Mouse (Mus musculus): ENCODE measurements around the gene Pkd1l1. TPM values are rescaled to one million over a fixed set of nuclear protein-coding genes. Genes with fewer than 3 reads are reported as not detected.

Gene Pkd1l1
- polyA plus RNA-seq, 2 experiments = 0.04 to 0.11 TPM

- Histone ChIP-seq H3K4me3 (replicated peaks; ENCODE audit: low read length) (no peak overlapping the region), H3K4me1 (ENCODE audit: control insufficient read depth, insufficient read depth, low read length) (peaks cover 17% of the 10 kb centered on the region; the same call in 1 of the 2 replicates), H3K9ac (ENCODE audit: low read depth, low read length, severe bottlenecking) (no peak overlapping the region), H3K27ac (replicated peaks; ENCODE audit: low read depth, low read length) (peak overlapping the region; percentile 90), H3K9me3 (ENCODE audit: control insufficient read depth, low read length) (no peaks in the 10 kb centered on the region), H3K36me3 (ENCODE audit: control insufficient read depth, insufficient read depth, low read length) (no peaks in the 10 kb centered on the region), H3K4me2 (replicated peaks; ENCODE audit: low read depth, low read length, severe bottlenecking) (no peak overlapping the region), H3K27me3 (ENCODE audit: control insufficient read depth, insufficient read depth, low read length) (no peaks in the 10 kb centered on the region)
- DNase-seq (ENCODE audit: low spot score) (no peak), ATAC-seq (ENCODE audit: low FRiP score, low read depth) (no peak)
- TF ChIP-seq POLR2A (IDR thresholded peaks at IDR 0.05; ENCODE audit: borderline replicate concordance, extremely low read depth, insufficient read depth, insufficient read length) = no peak
- 61% methylated on average over 3 of the region's 3 CpGs for WGBS
Observed at GRCm38 (mm10) chr11:8948871-8949270, 24.2 kb downstream of the Pkd1l1 start.

DNA sequence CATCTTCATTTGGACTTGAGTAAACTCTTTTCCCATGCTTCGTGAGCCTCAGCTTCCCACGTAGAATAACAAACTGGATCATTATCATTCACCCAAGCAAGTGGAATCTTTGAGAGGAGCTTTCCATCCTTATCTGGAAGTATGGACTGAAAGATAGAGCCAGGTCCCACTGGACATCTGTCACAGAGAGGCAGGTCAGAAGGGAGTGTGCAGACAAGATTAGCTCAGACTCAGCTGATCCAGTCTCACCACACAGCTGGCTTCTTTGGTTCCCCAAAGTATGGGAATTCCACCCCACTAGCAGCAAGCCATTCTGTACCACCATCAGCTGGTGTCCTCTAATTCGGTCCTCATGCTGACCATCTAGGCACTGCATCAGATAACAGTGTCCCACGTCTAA, 29.0 kb downstream of the Pkd1l1 start:
- Histone ChIP-seq H3K4me2 (replicated peaks; ENCODE audit: low read depth, low read length, severe bottlenecking) (no peak overlapping the region), H3K4me3 (replicated peaks; ENCODE audit: low read length) (no peak overlapping the region), H3K27ac (replicated peaks; ENCODE audit: low read depth, low read length) (no peak overlapping the region), H3K4me1 (ENCODE audit: control insufficient read depth, insufficient read depth, low read length) (0 out of 2 replicates have a peak, but pooled peaks cover 6% of the 10 kb centered on the region), H3K9me3 (ENCODE audit: control insufficient read depth, low read length) (no peaks in the 10 kb centered on the region), H3K27me3 (ENCODE audit: control insufficient read depth, insufficient read depth, low read length) (no peaks in the 10 kb centered on the region), H3K9ac (ENCODE audit: low read depth, low read length, severe bottlenecking) (no peak overlapping the region), H3K36me3 (ENCODE audit: control insufficient read depth, insufficient read depth, low read length) (no peaks in the 10 kb centered on the region)
- DNase-seq (ENCODE audit: low spot score) (no peak), ATAC-seq (ENCODE audit: low FRiP score, low read depth) (no peak)
- TF ChIP-seq POLR2A (IDR thresholded peaks at IDR 0.05; ENCODE audit: borderline replicate concordance, extremely low read depth, insufficient read depth, insufficient read length) = no peak
- 75% methylated on average over 4 of the region's 4 CpGs for WGBS

GRCm38 (mm10) chr11:8942446-8942845, 30.6 kb downstream of the Pkd1l1 start:
- ATAC-seq (ENCODE audit: low FRiP score, low read depth) (no peak), DNase-seq (ENCODE audit: low spot score) (no peak)
- Histone ChIP-seq H3K9me3 (ENCODE audit: control insufficient read depth, low read length) (no peaks in the 10 kb centered on the region), H3K27ac (replicated peaks; ENCODE audit: low read depth, low read length) (no peak overlapping the region), H3K27me3 (ENCODE audit: control insufficient read depth, insufficient read depth, low read length) (no peaks in the 10 kb centered on the region), H3K4me1 (ENCODE audit: control insufficient read depth, insufficient read depth, low read length) (no peaks in the 10 kb centered on the region), H3K4me3 (replicated peaks; ENCODE audit: low read length) (no peak overlapping the region), H3K9ac (ENCODE audit: low read depth, low read length, severe bottlenecking) (no peak overlapping the region), H3K36me3 (ENCODE audit: control insufficient read depth, insufficient read depth, low read length) (no peaks in the 10 kb centered on the region), H3K4me2 (replicated peaks; ENCODE audit: low read depth, low read length, severe bottlenecking) (no peak overlapping the region)
- 69% methylated on average over 2 of the region's 2 CpGs for WGBS
- no peak for TF ChIP-seq POLR2A (IDR thresholded peaks at IDR 0.05; ENCODE audit: borderline replicate concordance, extremely low read depth, insufficient read depth, insufficient read length)

- H3K4me1 ChIP-seq (ENCODE audit: control insufficient read depth, insufficient read depth, low read length) = no peaks in the 10 kb centered on the region
- ATAC-seq (ENCODE audit: low FRiP score, low read depth) (no peak), DNase-seq (ENCODE audit: low spot score) (no peak)
- no peak for TF ChIP-seq POLR2A (IDR thresholded peaks at IDR 0.05; ENCODE audit: borderline replicate concordance, extremely low read depth, insufficient read depth, insufficient read length)
- H3K36me3 ChIP-seq (ENCODE audit: control insufficient read depth, insufficient read depth, low read length) = no peaks in the 10 kb centered on the region
- no peaks in the 10 kb centered on the region for H3K9me3 ChIP-seq (ENCODE audit: control insufficient read depth, low read length)
- H3K4me3 ChIP-seq (replicated peaks; ENCODE audit: low read length) = no peak overlapping the region
- H3K9ac ChIP-seq (ENCODE audit: low read depth, low read length, severe bottlenecking) = no peak overlapping the region
- no peak overlapping the region for H3K27ac ChIP-seq (replicated peaks; ENCODE audit: low read depth, low read length)
- H3K4me2 ChIP-seq (replicated peaks; ENCODE audit: low read depth, low read length, severe bottlenecking) = no peak overlapping the region
- H3K27me3 ChIP-seq (ENCODE audit: control insufficient read depth, insufficient read depth, low read length) = no peaks in the 10 kb centered on the region
- WGBS = 86% methylated on average over 9 of the region's 9 CpGs
Observed at GRCm38 (mm10) chr11:8936431-8937110, 36.5 kb downstream of the Pkd1l1 start.

GRCm38 (mm10) chr11:8916081-8916671, 56.9 kb downstream of the Pkd1l1 start:
- Histone ChIP-seq H3K4me1 (ENCODE audit: control insufficient read depth, insufficient read depth, low read length) (no peaks in the 10 kb centered on the region), H3K4me3 (replicated peaks; ENCODE audit: low read length) (no peak overlapping the region)
- no peak for TF ChIP-seq POLR2A (IDR thresholded peaks at IDR 0.05; ENCODE audit: borderline replicate concordance, extremely low read depth, insufficient read depth, insufficient read length)

More at GRCm38 (mm10) chr11:8916081-8916671, 56.9 kb downstream of the Pkd1l1 start:
- DNase-seq (ENCODE audit: low spot score) (no peak), ATAC-seq (ENCODE audit: low FRiP score, low read depth) (no peak)
- Histone ChIP-seq H3K9ac (ENCODE audit: low read depth, low read length, severe bottlenecking) (no peak overlapping the region), H3K36me3 (ENCODE audit: control insufficient read depth, insufficient read depth, low read length) (no peaks in the 10 kb centered on the region), H3K9me3 (ENCODE audit: control insufficient read depth, low read length) (no peaks in the 10 kb centered on the region), H3K27me3 (ENCODE audit: control insufficient read depth, insufficient read depth, low read length) (no peaks in the 10 kb centered on the region), H3K27ac (replicated peaks; ENCODE audit: low read depth, low read length) (no peak overlapping the region), H3K4me2 (replicated peaks; ENCODE audit: low read depth, low read length, severe bottlenecking) (no peak overlapping the region)
- WGBS = 76% methylated on average over 8 of the region's 8 CpGs

All from limb, embryonic 14.5 days (tissue).